Mouse (Mus musculus) layer of hippocampus, postnatal 25 days (tissue): ENCODE data around the gene Oxnad1. TPM values are rescaled to one million over a fixed set of nuclear protein-coding genes. Genes with fewer than 3 reads are reported as not detected.

Experiments
- DNase-seq, 2 experiments: peaks; one replicate each; pipeline ENCODE4 v3.0.0; 2022; ENCODE audit warnings: mixed read lengths in 2 of 2, low spot score in 1 of 2; ENCODE audit errors: extremely low spot score in 1 of 2
- total RNA-seq, 2 experiments: library from RNA; stranded (reverse); gene quantifications; 2 replicates each; pipeline ENCODE4 v1.2.3; 2021

The Oxnad1 gene
- 10 to 100 TPM; 14.4 to 17.3 TPM for total RNA-seq

GRCm38 (mm10) chr14:32084761-32085485, at the start of gene Oxnad1:
Gene Oxnad1, plus strand, starts transcription at chr14:32085374.
- DNase-seq: no peak

- no peak for DNase-seq
Observed at GRCm38 (mm10) chr14:32036482-32036881, 48.7 kb upstream of the Oxnad1 start.

GRCm38 (mm10) chr14:32037661-32038252, 47.4 kb upstream of the Oxnad1 start:
- DNase-seq: no peak

DNA sequence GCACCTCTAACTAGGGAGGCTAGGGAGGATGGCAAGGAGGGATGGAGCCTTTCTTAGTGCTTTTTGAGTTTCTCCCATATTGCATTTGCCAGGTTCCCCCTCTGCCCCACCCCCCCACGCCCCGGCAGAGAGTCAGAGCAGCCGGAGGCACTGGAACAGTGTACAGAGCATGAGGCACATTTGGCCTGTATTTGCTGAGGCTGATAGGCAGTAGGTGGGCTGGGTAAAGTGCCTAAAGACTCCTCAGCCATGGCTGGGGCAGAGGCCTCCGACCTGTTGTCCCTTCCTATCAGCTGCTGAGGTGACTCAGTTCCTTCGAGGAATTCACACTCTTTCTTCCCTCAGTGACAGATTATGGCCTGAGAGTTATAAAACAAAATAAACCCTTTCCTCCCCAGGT, 43.1 kb upstream of the Oxnad1 start:
- no peak for DNase-seq

DNA sequence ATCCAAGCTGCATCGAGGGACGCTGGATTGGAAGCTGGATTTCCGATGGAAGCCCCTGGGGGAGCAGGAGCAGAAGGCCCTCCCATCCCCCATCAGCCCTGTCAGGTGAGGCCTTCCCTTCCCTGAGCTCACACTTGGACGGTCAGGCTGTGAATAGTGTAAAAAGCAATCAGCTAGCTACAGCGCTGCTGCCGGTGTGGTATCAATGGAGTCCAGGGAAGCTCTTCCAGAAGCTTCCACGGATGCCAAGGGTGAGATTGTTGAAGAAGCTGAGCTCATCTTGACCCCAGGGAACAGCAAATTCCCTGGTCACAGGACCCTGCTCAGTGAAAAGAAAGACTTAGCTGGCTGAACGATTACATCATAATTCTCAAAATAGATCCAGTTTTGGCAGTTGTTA, 38.8 kb upstream of the Oxnad1 start:
- no peak for DNase-seq

DNA sequence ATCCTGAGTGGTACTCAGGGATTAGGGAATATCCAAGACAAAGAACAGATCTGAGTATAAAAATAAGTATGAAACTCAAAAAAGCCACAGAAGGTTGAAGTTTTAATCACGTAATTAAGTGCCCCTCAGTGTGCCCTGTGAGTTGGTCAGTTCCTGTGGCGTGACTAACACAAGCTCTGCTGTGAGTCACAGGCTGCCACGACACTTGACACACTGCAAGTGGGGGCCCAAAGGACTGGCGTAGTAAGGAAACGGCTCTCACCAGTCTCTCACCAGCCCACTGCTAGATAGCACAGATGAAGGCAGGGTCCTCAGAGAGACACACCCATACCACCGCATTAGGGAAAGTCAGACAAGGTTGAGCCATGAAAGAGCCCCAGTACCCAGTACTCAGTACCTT, 35.0 kb upstream of the Oxnad1 start:
- DNase-seq: no peak

DNA sequence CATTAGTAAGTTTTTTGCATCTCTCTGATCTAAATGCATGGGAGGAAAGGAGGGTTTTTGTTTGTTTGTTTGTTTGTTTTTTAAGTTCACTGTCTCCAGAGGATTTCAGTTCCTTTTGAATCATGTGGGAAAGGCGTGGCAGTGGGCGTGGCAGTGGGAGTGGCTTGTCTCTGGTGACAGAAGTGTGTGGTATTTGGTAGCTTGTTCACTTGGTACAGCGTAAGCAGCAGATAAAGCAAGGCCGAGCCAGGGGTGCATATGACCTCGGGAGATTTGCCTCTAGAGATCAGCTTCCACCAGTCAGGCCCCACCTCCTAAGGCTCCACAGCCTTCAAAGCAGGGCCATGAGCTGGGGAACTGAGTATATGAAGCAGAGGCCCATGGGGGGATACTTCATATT, 31.3 kb upstream of the Oxnad1 start:
- DNase-seq: no peak

GRCm38 (mm10) chr14:32054788-32055187, 30.4 kb upstream of the Oxnad1 start:
- DNase-seq: no peak

DNA sequence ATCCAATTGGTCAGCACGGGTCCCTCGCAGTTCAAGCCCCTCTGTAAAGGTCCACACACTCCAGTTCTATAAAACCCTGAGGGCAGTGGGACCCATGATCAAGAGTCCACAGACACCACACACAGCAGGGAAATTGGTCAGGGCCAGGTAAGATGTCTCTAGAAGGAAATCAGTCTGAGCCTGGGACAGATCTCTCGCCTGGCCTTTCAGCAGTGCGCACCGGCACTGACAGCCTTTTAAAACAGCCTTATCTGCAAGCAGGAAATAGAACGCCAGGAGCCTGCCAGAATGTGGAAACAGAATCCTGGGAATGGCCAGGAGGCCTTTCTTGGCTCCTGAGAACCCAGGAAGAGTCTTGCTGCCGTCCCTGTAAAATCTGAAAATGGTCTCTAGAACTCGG, 29.4 kb upstream of the Oxnad1 start:
- no peak for DNase-seq

DNA sequence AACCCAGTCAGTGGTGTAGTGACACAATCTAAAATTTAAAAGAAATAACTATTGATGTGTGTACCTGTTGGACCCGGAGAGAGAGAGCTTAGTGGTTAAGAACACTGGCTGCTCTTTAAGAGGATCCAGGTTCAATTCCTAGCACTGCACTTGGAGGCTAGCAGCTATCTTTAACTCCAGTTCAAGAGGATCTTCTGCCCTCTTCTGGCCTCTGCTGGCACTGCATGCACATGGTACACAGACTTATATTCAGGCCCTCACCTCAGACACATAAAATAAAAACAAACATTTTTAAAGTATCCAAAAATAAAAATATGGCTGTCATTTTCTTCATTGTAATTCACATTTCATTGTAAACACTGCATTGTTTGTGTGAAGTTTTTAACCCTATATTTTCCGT, 28.5 kb upstream of the Oxnad1 start:
- peak in 1 of 2 experiments; percentile 32 for DNase-seq

DNA sequence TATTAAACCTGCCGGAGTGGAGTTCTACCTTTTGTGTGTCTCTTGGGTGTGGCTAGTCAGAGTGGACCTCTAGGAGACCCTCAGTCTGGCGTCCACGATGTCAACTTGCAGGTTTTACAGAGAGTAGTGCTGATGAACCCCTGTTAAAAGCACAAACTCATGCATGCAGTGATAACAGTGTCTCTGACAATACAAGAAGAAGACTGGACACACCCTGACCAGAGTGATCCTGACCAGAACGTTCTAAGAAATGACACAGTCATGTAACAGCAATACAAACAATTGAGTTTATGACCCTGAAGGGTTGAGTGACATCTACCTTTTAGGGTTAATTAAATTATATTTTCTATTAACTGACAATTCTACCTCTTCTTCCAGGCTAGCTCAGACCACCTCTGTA, 27.5 kb upstream of the Oxnad1 start:
- DNase-seq: no peak

DNA sequence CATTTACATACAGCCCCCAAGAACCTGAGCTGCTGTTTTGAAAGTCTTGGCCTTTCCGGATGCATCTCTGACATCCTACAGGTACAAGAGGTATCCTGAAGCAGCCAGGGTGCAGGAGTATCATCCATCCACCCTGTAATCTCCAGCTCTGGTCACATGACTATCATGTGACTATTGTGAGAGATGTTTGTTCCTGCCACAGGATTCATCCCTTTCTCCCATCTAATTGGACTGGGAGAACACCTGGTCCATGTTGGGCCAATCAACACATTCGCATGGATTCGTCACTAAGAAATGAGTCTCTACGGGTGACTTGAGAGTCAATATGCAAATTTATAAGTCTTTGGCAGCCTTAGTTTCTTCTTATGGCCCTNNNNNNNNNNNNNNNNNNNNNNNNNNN, 23.8 kb upstream of the Oxnad1 start:
- no peak for DNase-seq

- DNase-seq: no peak
Observed at GRCm38 (mm10) chr14:32072807-32073206, 12.4 kb upstream of the Oxnad1 start.

GRCm38 (mm10) chr14:32073211-32073685, 11.9 kb upstream of the Oxnad1 start:
- DNase-seq: no peak

- no peak for DNase-seq
Observed at GRCm38 (mm10) chr14:32073901-32074300, 11.3 kb upstream of the Oxnad1 start.

- peak; percentile 62 to 82 for DNase-seq
Observed at GRCm38 (mm10) chr14:32076896-32077575, 8.1 kb upstream of the Oxnad1 start.

- no peak for DNase-seq
Observed at GRCm38 (mm10) chr14:32081026-32081425, 4.1 kb upstream of the Oxnad1 start.

DNA sequence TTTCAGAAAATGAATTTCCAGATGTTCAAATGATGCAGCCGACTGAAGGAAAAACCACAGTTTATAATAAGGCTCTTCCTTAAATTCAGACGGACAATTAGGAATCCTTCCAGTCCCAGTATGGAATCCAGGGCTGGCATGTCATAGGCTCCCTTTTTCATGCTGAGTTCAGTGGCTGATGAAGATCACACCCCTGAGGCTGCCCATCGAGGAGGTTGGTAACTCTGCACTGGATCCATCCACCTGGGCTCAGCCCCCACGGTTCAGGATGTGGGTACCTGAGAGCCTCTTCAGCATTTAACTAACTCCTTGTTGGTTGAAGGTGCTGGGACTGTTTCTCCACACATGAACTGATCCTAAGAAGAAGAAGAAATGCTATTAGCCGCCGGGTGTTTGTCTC, 2.3 kb upstream of the Oxnad1 start:
- no peak for DNase-seq

- no peak for DNase-seq
Observed at GRCm38 (mm10) chr14:32083466-32083865, 1.7 kb upstream of the Oxnad1 start.

GRCm38 (mm10) chr14:32085486-32086201, 470 bp downstream of the Oxnad1 start, which contains the start of gene Dph3:
Gene Dph3, minus strand, starts transcription at chr14:32085729.
- DNase-seq: peak; percentile 96 to 98

DNA sequence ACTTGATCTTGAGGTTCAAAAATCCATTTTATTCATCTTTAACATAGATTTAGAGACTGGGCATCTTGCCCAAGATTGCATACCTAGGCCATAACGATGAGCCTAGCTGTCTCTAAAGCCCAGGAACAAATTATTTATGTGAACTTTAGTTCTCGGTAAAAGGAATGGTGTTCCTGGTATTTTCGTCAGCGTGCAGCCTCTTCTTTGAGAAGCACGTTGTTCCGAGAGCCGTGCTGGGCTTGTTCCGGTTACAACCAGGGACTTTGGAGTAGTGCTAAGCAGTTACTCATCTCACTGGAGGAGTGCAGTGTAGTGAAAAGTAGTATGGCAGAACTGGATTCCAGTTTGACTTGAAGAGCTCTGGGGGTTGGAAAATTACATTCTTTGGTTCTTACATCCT, 1.1 kb downstream of the Oxnad1 start:
- DNase-seq: no peak
